Comparison of ENCODE assay signal across 20 mouse cellular contexts in the genomic region with DNA sequence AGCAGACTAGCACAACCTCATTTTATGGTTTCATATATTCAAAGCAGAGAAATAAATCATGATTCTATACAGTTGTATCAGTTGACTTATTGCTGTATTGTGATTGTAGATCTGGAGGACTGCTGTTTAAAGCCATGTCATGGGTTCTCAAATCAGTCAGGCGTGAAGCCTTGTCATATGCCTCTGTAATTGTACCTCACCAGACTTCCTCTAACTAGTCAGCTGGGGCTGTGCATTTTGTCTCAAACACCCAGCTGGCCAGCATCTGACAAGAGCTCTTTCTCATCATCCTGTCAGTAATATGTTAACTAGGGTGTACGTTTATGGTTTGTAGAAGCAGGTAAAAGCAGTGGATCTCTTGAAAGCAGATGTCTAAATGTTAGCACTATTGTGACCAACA.
DNase-seq lines count a peak whose midpoint lies in the region; ATAC-seq lines count a peak whose summit lies in the region.
"Had no signal": no experiment of that assay in that cellular context is flagged by ENCODE, and none has a peak within 500 bp of the region (broad histone marks: within the 10 kb centered on the region; RNA-seq: fewer than 3 reads in every experiment).

No protein-coding gene starts in this region.

- no peak overlapping the region for H3K4me2 ChIP-seq in kidney, embryonic 14.5 days (replicated peaks; ENCODE audit: low read depth, low read length)
- H3K4me2 ChIP-seq in neural tube, embryonic 14.5 days (ENCODE audit: low read depth, low read length): no peak overlapping the region
- H3K4me2 ChIP-seq: embryonic facial prominence, embryonic 15.5 days; heart, embryonic 15.5 days had no signal

- no peaks in the 10 kb centered on the region for H3K9me3 ChIP-seq in kidney, embryonic 14.5 days (ENCODE audit: control insufficient read depth, low read length)
- H3K9me3 ChIP-seq in neural tube, embryonic 14.5 days (ENCODE audit: control insufficient read depth, low read length): no peaks in the 10 kb centered on the region
- H3K9me3 ChIP-seq: embryonic facial prominence, embryonic 15.5 days; forebrain, embryonic 10.5 days; heart, embryonic 15.5 days had no signal

- ATAC-seq in kidney, embryonic 14.5 days (ENCODE audit: low FRiP score, low TSS enrichment): peak; percentile 63; the same call in 1 of the 2 replicates
- ATAC-seq in neural tube, embryonic 14.5 days (ENCODE audit: low read depth): peak; percentile 58; the same call in 1 of the 2 replicates
- ATAC-seq: liver, postnatal 0 days had no signal

- H3K9ac ChIP-seq in kidney, embryonic 14.5 days (ENCODE audit: low read depth, low read length): no peak overlapping the region
- no peak overlapping the region for H3K9ac ChIP-seq in neural tube, embryonic 14.5 days (replicated peaks; ENCODE audit: low read depth, low read length)
- H3K9ac ChIP-seq: embryonic facial prominence, embryonic 15.5 days; heart, embryonic 15.5 days; liver, postnatal 0 days had no signal

- 47% methylated on average over 2 of the region's 2 CpGs for WGBS in kidney, embryonic 14.5 days
- 50% methylated on average over 2 of the region's 2 CpGs for WGBS in neural tube, embryonic 14.5 days
- 80% methylated on average over 2 of the region's 2 CpGs for WGBS in macrophage (ENCODE audit: missing documents)

- no peak overlapping the region for H3K4me3 ChIP-seq in kidney, embryonic 14.5 days (ENCODE audit: low read length)
- no peak overlapping the region for H3K4me3 ChIP-seq in neural tube, embryonic 14.5 days (ENCODE audit: low read depth, low read length)
- H3K4me3 ChIP-seq in macrophage (ENCODE audit: inconsistent target): no peak overlapping the region
- H3K4me3 ChIP-seq: embryonic facial prominence, embryonic 15.5 days; forebrain, embryonic 10.5 days; heart, embryonic 15.5 days had no signal

- no peak for DNase-seq in kidney, adult 18-20 months
- no peak for DNase-seq in neural tube, embryonic 10.5 days (ENCODE audit: extremely low spot score, low spot score)
- peak; percentile 89 for DNase-seq in splenic B cell, adult 2 months (ENCODE audit: low read depth, low spot score)
- no peak for DNase-seq in cerebellum, postnatal 14 days
- DNase-seq in cerebellum, postnatal 36 days: no peak
- DNase-seq: adrenal gland, adult 8-10 months; cerebellum, adult 11-12 months; gastrocnemius, postnatal 10 days; heart, adult 18-20 months; kidney, adult 9 months; liver; liver, postnatal 0 days; lung, postnatal 4 days; thymus, postnatal 36 days had no signal

- H3K79me2 ChIP-seq in macrophage (ENCODE audit: inconsistent target): no peaks in the 10 kb centered on the region

- H3K36me3 ChIP-seq in kidney, embryonic 14.5 days (ENCODE audit: control insufficient read depth, insufficient read depth, low read length): no peaks in the 10 kb centered on the region
- no peaks in the 10 kb centered on the region for H3K36me3 ChIP-seq in neural tube, embryonic 14.5 days (ENCODE audit: control insufficient read depth, insufficient read depth, low read length)
- H3K36me3 ChIP-seq in macrophage (ENCODE audit: inconsistent target): peaks cover 18% of the 10 kb centered on the region
- H3K36me3 ChIP-seq in splenic B cell, adult 2 months (ENCODE audit: control insufficient read depth, insufficient read depth, low read length, poor library complexity, severe bottlenecking): peaks cover 6% of the 10 kb centered on the region
- H3K36me3 ChIP-seq: embryonic facial prominence, embryonic 15.5 days; heart, embryonic 15.5 days had no signal

- H3K27me3 ChIP-seq in kidney, embryonic 14.5 days (ENCODE audit: control insufficient read depth, insufficient read depth, low read length): no peaks in the 10 kb centered on the region
- no peaks in the 10 kb centered on the region for H3K27me3 ChIP-seq in neural tube, embryonic 14.5 days (ENCODE audit: control insufficient read depth, insufficient read depth, low read length)
- H3K27me3 ChIP-seq in splenic B cell, adult 2 months (ENCODE audit: control insufficient read depth, insufficient read depth, low read length, poor library complexity, severe bottlenecking): no peaks in the 10 kb centered on the region
- H3K27me3 ChIP-seq: embryonic facial prominence, embryonic 15.5 days; heart, embryonic 15.5 days had no signal

- no peaks in the 10 kb centered on the region for H3K4me1 ChIP-seq in kidney, embryonic 14.5 days (ENCODE audit: control insufficient read depth, insufficient read depth, low read length)
- no peaks in the 10 kb centered on the region for H3K4me1 ChIP-seq in neural tube, embryonic 14.5 days (ENCODE audit: control insufficient read depth, insufficient read depth, low read length)
- H3K4me1 ChIP-seq: embryonic facial prominence, embryonic 15.5 days; forebrain, embryonic 10.5 days; heart, embryonic 15.5 days had no signal

- H3K27ac ChIP-seq in kidney, embryonic 14.5 days (ENCODE audit: low read depth, low read length): no peak overlapping the region
- no peak overlapping the region for H3K27ac ChIP-seq in neural tube, embryonic 14.5 days (ENCODE audit: low read depth, low read length)
- peak overlapping the region; percentile 43 for H3K27ac ChIP-seq in macrophage
- H3K27ac ChIP-seq: embryonic facial prominence, embryonic 15.5 days; forebrain, embryonic 10.5 days; heart, embryonic 15.5 days had no signal
